Mouse (Mus musculus): ENCODE measurements at regions not wholly inside any gene's neighbourhood (a gene's known extent, or its start where the extent isn't known, plus 50 kb on each side); places are given as distances from the start of the nearest gene placed in this dataset.

DNA sequence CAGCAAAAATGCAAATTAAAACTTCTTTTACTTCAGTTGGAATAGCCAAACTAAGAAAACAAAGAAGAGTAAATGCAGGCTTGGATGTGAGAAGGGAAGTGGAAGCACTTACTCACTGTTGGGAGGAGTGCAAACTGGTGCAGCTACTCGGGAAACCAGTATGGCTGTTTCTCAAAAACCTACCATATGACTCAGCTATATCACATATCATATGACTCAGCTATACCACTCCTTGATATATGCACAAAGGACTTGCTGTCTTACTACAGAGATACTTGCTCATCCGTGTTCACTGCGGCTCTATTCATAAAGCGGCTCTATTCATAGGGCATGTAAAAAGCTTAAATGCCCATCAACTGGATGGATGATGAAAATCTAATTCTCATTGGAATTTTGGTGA, 59.5 kb upstream of the Fam19a1 start:
- CTCF ChIA-PET = no interaction called here

- CTCF ChIA-PET = no interaction called here
Observed at GRCm38 (mm10) chr6:96057011-96057410, 55.9 kb upstream of the Fam19a1 start.

DNA sequence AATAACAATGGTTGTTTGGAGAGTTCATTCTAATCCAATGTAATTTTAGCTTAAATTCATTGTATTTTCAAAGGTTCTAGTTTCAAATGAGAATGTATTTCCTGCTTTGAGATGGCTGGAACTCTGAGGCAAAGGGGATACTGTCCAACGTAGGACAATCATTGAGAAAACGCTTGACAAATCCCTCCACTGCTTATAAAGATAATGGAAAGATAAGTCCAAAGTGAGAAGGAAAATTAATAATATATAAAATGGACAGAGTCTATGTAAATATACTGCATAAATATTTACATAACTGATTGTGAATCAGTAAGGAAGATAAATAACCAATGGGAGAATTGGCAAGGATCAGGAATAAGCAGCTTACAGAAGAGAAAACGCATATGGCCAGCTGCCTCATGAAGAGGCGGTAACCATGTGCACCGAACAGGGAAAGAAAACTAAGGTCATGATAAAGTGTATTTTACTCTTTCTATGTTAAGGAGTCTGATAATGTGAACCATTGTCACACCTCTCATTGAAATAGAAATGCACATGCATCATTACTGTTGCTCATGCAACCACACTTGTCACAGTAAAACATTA, 55.3 kb upstream of the Fam19a1 start:
- CTCF ChIA-PET = no interaction called here

DNA sequence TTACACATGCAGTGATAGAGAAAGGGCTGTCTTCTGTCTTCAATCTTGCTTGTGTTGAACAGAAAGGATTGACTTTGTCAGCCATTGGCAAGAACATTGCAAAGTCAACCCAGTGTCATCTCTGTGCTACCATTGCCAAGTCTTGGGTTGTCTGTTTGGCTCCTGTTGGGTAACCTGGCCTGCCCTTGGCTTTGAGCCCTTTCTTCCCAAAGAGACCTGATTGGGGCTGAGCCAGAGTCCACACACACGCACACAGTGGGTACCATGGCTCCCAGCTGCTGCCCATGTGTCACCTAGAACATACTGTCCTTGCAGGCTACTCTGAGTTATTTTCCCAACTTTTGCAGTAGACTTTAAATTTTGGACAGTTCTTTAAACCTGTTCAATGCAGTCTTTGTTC, 51.0 kb upstream of the Fam19a1 start:
- CTCF ChIA-PET = no interaction called here
